Mouse (Mus musculus) spleen, adult 2 months (tissue): ENCODE results near the gene Trappc2l.

Experiments used
- CTCF ChIP-seq: fragments of 200-500 bp; IDR thresholded peaks from 2 replicates; pipeline ENCODE4 v1.5.1; 2011; ENCODE audit warnings: mild to moderate bottlenecking, inconsistent platforms; ENCODE audit not compliant: insufficient read depth, insufficient read length, insufficient replicate concordance; ENCODE audit errors: extremely low read depth
- POLR2A ChIP-seq: fragments of 200-500 bp; IDR thresholded peaks from 2 replicates; pipeline ENCODE4 v1.6.1; 2011; ENCODE audit warnings: low read depth, low read length, inconsistent platforms

- TF ChIP-seq POLR2A (no peak), CTCF (no peak)
Measured at GRCm38 (mm10) chr8:122630696-122631095, 19.3 kb downstream of the Trappc2l start.
